ENCODE assay signal across 8 mouse cellular contexts in genomic region chr5:66150706-66151300, GRCm38 (mm10). TPM values are rescaled to one million over a fixed set of nuclear protein-coding genes. Genes with fewer than 3 reads are reported as not detected.
DNase-seq lines count a peak whose midpoint lies in the region; ATAC-seq and TF ChIP-seq lines count a peak whose summit lies in the region.

No protein-coding gene starts in this region.

- H3K9me3 ChIP-seq in heart, embryonic 10.5 days, result no peaks in the 10 kb centered on the region
- H3K9me3 ChIP-seq in lung, embryonic 15.5 days, result no peaks in the 10 kb centered on the region

- under 1% methylated on average over 43 of the region's 43 CpGs for WGBS in heart, embryonic 10.5 days
- under 1% methylated on average over 43 of the region's 43 CpGs for WGBS in lung, embryonic 15.5 days
- WGBS in olfactory bulb, adult 2 months, result under 1% methylated on average over 43 of the region's 43 CpGs

- peak overlapping the region; percentile 75 for H3K9ac ChIP-seq in lung, embryonic 15.5 days

- H3K27me3 ChIP-seq in heart, embryonic 10.5 days (ENCODE audit: insufficient read depth, poor library complexity, severe bottlenecking), result peaks cover 33% of the 10 kb centered on the region
- peaks cover 30% of the 10 kb centered on the region for H3K27me3 ChIP-seq in lung, embryonic 15.5 days

- ATAC-seq in lung, embryonic 15.5 days (ENCODE audit: borderline replicate concordance, extremely low read depth, low FRiP score, low TSS enrichment), result peak; percentile 78; the same call in 1 of the 2 replicates
- ATAC-seq in activated CD4-positive, CD25-positive, alpha-beta regulatory T cell, adult 4 months, result no peak

- TF ChIP-seq CTCF in olfactory bulb, adult 2 months (IDR thresholded peaks at IDR 0.05; ENCODE audit: insufficient read depth, low read depth, low read length), result no peak

- H3K4me1 ChIP-seq in heart, embryonic 10.5 days, result peaks cover 17% of the 10 kb centered on the region; the same call in 1 of the 2 replicates
- H3K4me1 ChIP-seq in lung, embryonic 15.5 days, result peaks cover 7% of the 10 kb centered on the region
- H3K4me1 ChIP-seq in olfactory bulb, adult 2 months (ENCODE audit: control insufficient read depth, insufficient read depth, low read length), result peaks cover 8% of the 10 kb centered on the region

- peak overlapping the region; percentile 65 for H3K27ac ChIP-seq in heart, embryonic 10.5 days
- peak overlapping the region; percentile 99 for H3K27ac ChIP-seq in lung, embryonic 15.5 days
- no peak overlapping the region for H3K27ac ChIP-seq in olfactory bulb, adult 2 months (ENCODE audit: insufficient read depth, low read depth, low read length)

- peak; percentile 13 for DNase-seq in 3T3-L1 (ENCODE audit: low read depth, low spot score)
- peak; percentile 66 for DNase-seq in ZHBTc4 (ENCODE audit: low read depth, low spot score)
- DNase-seq in embryo, embryonic 9.5 days (ENCODE audit: extremely low spot score), result peak; percentile 72
- no peak for DNase-seq in heart, embryonic 10.5 days (ENCODE audit: low spot score)
- DNase-seq in kidney, adult 8-10 months, result peak; percentile 78 to 81

- H3K36me3 ChIP-seq in heart, embryonic 10.5 days, result no peaks in the 10 kb centered on the region
- H3K36me3 ChIP-seq in lung, embryonic 15.5 days, result no peaks in the 10 kb centered on the region

- no peak for TF ChIP-seq POLR2A in olfactory bulb, adult 2 months (IDR thresholded peaks at IDR 0.05; ENCODE audit: insufficient read depth, low read depth, low read length)

- H3K4me2 ChIP-seq in lung, embryonic 15.5 days, result peak overlapping the region; percentile 87

- H3K4me3 ChIP-seq in heart, embryonic 10.5 days, result peak overlapping the region; percentile 69
- peak overlapping the region; percentile 57 for H3K4me3 ChIP-seq in lung, embryonic 15.5 days
- peak overlapping the region; percentile 14 for H3K4me3 ChIP-seq in olfactory bulb, adult 2 months (ENCODE audit: insufficient read depth, low read depth, low read length)

RNA-seq across cellular contexts. Expression of gene Rbm47, which starts 22.1 kb away (rescaled TPM):
- 1.5 and 3.6 TPM in 2 replicates for polyA plus RNA-seq in heart, embryonic 10.5 days (2016; fragmentation: Nextera tagmentation; extraction: Ambion mirVana)
- 23.6 and 28.5 TPM in 2 replicates for polyA plus RNA-seq in lung, embryonic 15.5 days (2015; fragmentation: Nextera tagmentation; extraction: Ambion mirVana)
- polyA plus RNA-seq in olfactory bulb, adult 2 months (2012; ENCODE audit: insufficient read depth, insufficient read length, low replicate concordance, missing spikeins), result not detected in 2 replicates
- 1 to 10 TPM in 1 of 2 experiments, under 1 TPM in 1; 0.42 to 1.2 TPM for polyA plus RNA-seq in activated CD4-positive, CD25-positive, alpha-beta regulatory T cell, adult 4 months (2017; shearing (Covaris generic))

Comparison
In these comparisons a context has a peak if more than half of its experiments do, and no peak if none do; other contexts are left out.
1. H3K4me3 ChIP-seq: peak in every context shown above with its lines; median percentile 69 in heart, embryonic 10.5 days; 57 in lung, embryonic 15.5 days; 14 in olfactory bulb, adult 2 months.